Mouse (Mus musculus) bone marrow macrophage, adult 2 months (primary cell): ENCODE data around the gene Kif1b. TPM values are rescaled to one million over a fixed set of nuclear protein-coding genes. Genes with fewer than 3 reads are reported as not detected.
"Not testable (repeated sequence)": the region's sequence is repeated elsewhere in the genome, so short reads cannot be mapped to it uniquely, and the experiment has no call there.

Source experiments
- H3K27ac ChIP-seq: 2 replicates; pipeline ENCODE4 v1.5.1; 2012; ENCODE audit warnings: low read depth, low read length; ENCODE audit not compliant: insufficient read depth
- H3K4me1 ChIP-seq: 2 replicates; pipeline ENCODE4 v1.6.1; 2012; ENCODE audit warnings: low read length; ENCODE audit not compliant: control insufficient read depth, insufficient read depth
- H3K4me3 ChIP-seq: 2 replicates; pipeline ENCODE4 v1.5.1; 2012; ENCODE audit warnings: mild to moderate bottlenecking, low read length, moderate library complexity; ENCODE audit not compliant: insufficient read depth
- CTCF ChIP-seq: IDR thresholded peaks from 2 replicates; pipeline ENCODE4 v1.5.1; 2012; ENCODE audit warnings: low read depth, mild to moderate bottlenecking, low read length, moderate library complexity
- POLR2A ChIP-seq: IDR thresholded peaks from 2 replicates; pipeline ENCODE4 v1.6.1; 2012; ENCODE audit warnings: mild to moderate bottlenecking, low read depth, low read length, borderline replicate concordance
- polyA plus RNA-seq: library from polyadenylated mRNA; stranded (reverse); fragments of >200 nt; gene quantifications from 2 replicates; pipeline ENCODE4 v1.2.4, GENCODE M21; 2012; ENCODE audit not compliant: missing spikeins, insufficient read depth, insufficient read length

The Kif1b gene
- polyA plus RNA-seq, 1 experiment: 26.4 TPM

- H3K27ac ChIP-seq: no peak overlapping the region
- H3K4me3 ChIP-seq: no peak overlapping the region
- no peaks in the 10 kb centered on the region for H3K4me1 ChIP-seq
- TF ChIP-seq POLR2A (no peak), CTCF (no peak)
Observed at GRCm38 (mm10) chr4:149233938-149234337, 73.6 kb downstream of the Kif1b start.

- not testable (repeated sequence) for H3K4me1 ChIP-seq, H3K4me3 ChIP-seq, H3K27ac ChIP-seq
Observed at GRCm38 (mm10) chr4:149228682-149229081, 78.8 kb downstream of the Kif1b start.

GRCm38 (mm10) chr4:149228256-149228655, 79.2 kb downstream of the Kif1b start:
- no peak overlapping the region for H3K4me3 ChIP-seq
- H3K27ac ChIP-seq: no peak overlapping the region
- H3K4me1 ChIP-seq: no peaks in the 10 kb centered on the region
- TF ChIP-seq CTCF: no peak
- TF ChIP-seq POLR2A: no peak

- H3K27ac ChIP-seq: no peak overlapping the region
- TF ChIP-seq POLR2A (no peak), CTCF (no peak)
Observed at GRCm38 (mm10) chr4:149226311-149226710, 81.2 kb downstream of the Kif1b start.

GRCm38 (mm10) chr4:149223453-149223852, 84.0 kb downstream of the Kif1b start:
- no peak overlapping the region for H3K4me3 ChIP-seq
- H3K27ac ChIP-seq: no peak overlapping the region
- no peaks in the 10 kb centered on the region for H3K4me1 ChIP-seq
- TF ChIP-seq POLR2A: no peak
- TF ChIP-seq CTCF: no peak

More at GRCm38 (mm10) chr4:149226311-149226710, 81.2 kb downstream of the Kif1b start:
- no peak overlapping the region for H3K4me3 ChIP-seq
- H3K4me1 ChIP-seq: no peaks in the 10 kb centered on the region

- no peak for TF ChIP-seq CTCF
- no peak for TF ChIP-seq POLR2A
- H3K4me3 ChIP-seq: no peak overlapping the region
- no peaks in the 10 kb centered on the region for H3K4me1 ChIP-seq
- no peak overlapping the region for H3K27ac ChIP-seq
Observed at GRCm38 (mm10) chr4:149220481-149220880, 87.0 kb downstream of the Kif1b start.

GRCm38 (mm10) chr4:149220042-149220473, 87.4 kb downstream of the Kif1b start:
- H3K4me3 ChIP-seq: no peak overlapping the region
- H3K4me1 ChIP-seq: no peaks in the 10 kb centered on the region
- no peak overlapping the region for H3K27ac ChIP-seq
- TF ChIP-seq CTCF: no peak
- TF ChIP-seq POLR2A: no peak

- H3K27ac ChIP-seq: no peak overlapping the region
- no peak overlapping the region for H3K4me3 ChIP-seq
- no peak for TF ChIP-seq CTCF
- TF ChIP-seq POLR2A: no peak
- H3K4me1 ChIP-seq: no peaks in the 10 kb centered on the region
Observed at GRCm38 (mm10) chr4:149219401-149220041, 88.0 kb downstream of the Kif1b start.

- Histone ChIP-seq H3K27ac (no peak overlapping the region), H3K4me1 (no peaks in the 10 kb centered on the region), H3K4me3 (no peak overlapping the region)
- TF ChIP-seq POLR2A: no peak
- no peak for TF ChIP-seq CTCF
Observed at GRCm38 (mm10) chr4:149218476-149218875, 89.0 kb downstream of the Kif1b start.

GRCm38 (mm10) chr4:149215982-149216381, 91.5 kb downstream of the Kif1b start:
- no peak overlapping the region for H3K27ac ChIP-seq
- no peak overlapping the region for H3K4me3 ChIP-seq
- TF ChIP-seq POLR2A: no peak
- no peak for TF ChIP-seq CTCF
- no peaks in the 10 kb centered on the region for H3K4me1 ChIP-seq

GRCm38 (mm10) chr4:149215397-149215796, 92.1 kb downstream of the Kif1b start:
- TF ChIP-seq CTCF (no peak), POLR2A (no peak)
- Histone ChIP-seq H3K27ac (no peak overlapping the region), H3K4me1 (no peaks in the 10 kb centered on the region), H3K4me3 (no peak overlapping the region)

GRCm38 (mm10) chr4:149214468-149214867, 93.0 kb downstream of the Kif1b start:
- H3K27ac ChIP-seq, H3K4me1 ChIP-seq, H3K4me3 ChIP-seq: not testable (repeated sequence)
